Mouse (Mus musculus) fibroblast of lung, adult 2 months (primary cell): ENCODE results near the gene Gm9958.

Experiments used
- DNase-seq: peaks from one replicate; pipeline ENCODE4 v3.0.0-alpha.2; 2011; ENCODE audit warnings: low read depth

The Gm9958 gene

DNA sequence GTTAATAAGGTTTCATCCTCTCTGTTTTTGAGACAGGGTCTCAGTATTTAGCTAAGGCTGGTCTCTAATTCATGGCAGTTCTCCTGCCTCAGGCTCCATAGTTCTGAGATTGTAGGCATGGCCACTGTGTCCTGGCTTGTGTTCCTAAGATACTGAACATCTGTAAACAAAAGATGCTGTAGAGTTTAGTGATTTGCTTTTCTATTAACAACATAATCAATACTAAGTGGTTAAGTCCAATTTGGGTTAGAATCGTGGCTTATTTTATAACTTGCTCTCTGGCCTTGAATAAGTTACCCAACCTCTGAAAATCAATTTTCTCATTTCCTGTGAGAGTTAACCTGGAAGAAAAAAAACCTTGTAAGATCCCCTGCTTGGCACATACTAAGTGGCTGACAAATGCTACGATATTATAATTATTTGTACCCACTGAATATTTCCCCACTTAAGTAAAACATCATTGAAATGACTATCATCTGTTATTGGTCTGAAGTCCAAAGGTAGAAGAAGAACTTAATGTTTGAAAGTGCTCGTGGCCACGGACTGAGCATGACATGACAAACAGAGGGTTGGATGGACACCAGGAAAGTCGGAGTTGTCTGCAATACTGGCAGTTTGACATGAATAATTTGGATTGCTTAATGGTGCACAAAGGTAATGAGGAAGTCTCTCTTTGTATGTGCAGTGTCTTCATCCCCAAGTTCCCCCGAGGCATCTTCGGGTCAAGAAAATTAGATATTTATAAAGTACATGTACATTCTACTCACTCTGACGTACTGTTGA is 47.3 kb downstream of the Gm9958 start:
- DNase-seq, result no peak

DNA sequence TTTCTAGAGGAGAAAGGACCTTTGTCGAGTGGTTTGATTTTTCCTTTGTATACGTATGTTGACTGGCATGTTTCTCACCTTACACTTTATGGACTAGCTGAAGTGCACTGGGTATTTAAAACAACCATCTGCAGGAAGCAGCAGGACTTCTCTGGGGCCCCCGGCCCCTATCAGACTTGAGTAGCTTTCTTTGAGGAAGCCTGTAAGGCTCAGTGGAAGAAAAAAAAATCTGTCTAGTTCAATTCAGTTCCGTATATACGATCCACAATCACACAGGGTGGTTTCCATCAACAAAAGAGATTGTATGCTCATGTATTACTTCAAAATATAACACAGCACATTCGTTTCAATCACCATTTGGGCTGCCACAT is 47.9 kb downstream of the Gm9958 start:
- DNase-seq, result no peak
